Mouse (Mus musculus) liver, adult 2 months (tissue): Measurements from ENCODE around the gene 1110017D15Rik.

Source experiments
- CTCF ChIP-seq: fragments of 200-500 bp; IDR thresholded peaks from 2 replicates; pipeline ENCODE4 v1.5.1; 2011; ENCODE audit warnings: low read depth, low read length, control low read depth
- POLR2A ChIP-seq: fragments of 200-500 bp; IDR thresholded peaks from 2 replicates; pipeline ENCODE4 v1.6.1; 2011; ENCODE audit warnings: low read length, control low read depth; ENCODE audit not compliant: insufficient read depth; ENCODE audit errors: extremely low read depth

GRCm38 (mm10) chr4:41479456-41479804, 37.7 kb downstream of the 1110017D15Rik start:
- no peak for TF ChIP-seq POLR2A
- no peak for TF ChIP-seq CTCF
